14 mouse cellular contexts compared by ENCODE assay signal in the genomic region with DNA sequence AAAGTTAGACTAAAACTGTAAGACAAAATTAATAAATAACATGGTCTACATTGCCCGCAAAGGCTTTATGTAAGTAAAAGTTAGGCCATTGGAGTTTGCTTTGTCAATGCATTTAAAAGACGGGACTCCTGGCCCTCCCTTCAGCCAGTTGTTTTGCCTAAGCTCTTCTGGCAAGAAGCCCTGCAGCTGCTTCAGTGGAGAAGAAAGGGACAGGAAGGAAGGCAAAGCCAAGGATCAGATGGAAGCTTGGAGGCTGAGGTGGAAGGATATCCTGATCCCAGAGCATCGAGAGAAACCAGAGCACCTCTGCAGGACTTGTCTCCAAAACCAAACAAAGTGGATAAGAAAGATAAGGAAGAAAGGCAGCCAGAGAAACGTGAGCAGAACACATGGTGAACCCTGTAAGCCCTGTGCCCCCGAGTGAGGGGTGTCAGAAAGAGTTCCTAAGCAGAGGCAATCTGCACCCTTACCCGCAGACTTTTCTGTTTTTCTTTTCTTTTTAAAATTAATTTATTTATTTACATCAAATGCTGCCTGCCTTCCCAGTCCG.
DNase-seq lines count a peak whose midpoint lies in the region; ATAC-seq and TF ChIP-seq lines count a peak whose summit lies in the region.
"Had no signal": no experiment of that assay in that cellular context is flagged by ENCODE, and none has a peak within 500 bp of the region (broad histone marks: within the 10 kb centered on the region; RNA-seq: fewer than 3 reads in every experiment).

No protein-coding gene starts in this region.

- H3K4me2 ChIP-seq in lung, embryonic 14.5 days = no peak overlapping the region
- H3K4me2 ChIP-seq in heart, embryonic 15.5 days = no peak overlapping the region; the same call in 1 of the 2 replicates
- H3K4me2 ChIP-seq: hindbrain, embryonic 15.5 days; limb, embryonic 13.5 days; midbrain, embryonic 11.5 days had no signal

- 26% methylated on average over 7 of the region's 7 CpGs for WGBS in lung, embryonic 14.5 days
- WGBS in heart, embryonic 15.5 days = 33% methylated on average over 7 of the region's 7 CpGs

- ATAC-seq in lung, embryonic 14.5 days (ENCODE audit: insufficient read depth) = no peak
- ATAC-seq in heart, embryonic 15.5 days (replicated peaks; ENCODE audit: insufficient number of reproducible peaks, insufficient read depth, low FRiP score, low read depth) = no peak; the same call in 1 of the 2 replicates

- no peaks in the 10 kb centered on the region for H3K36me3 ChIP-seq in lung, embryonic 14.5 days (ENCODE audit: insufficient read depth)
- no peaks in the 10 kb centered on the region for H3K36me3 ChIP-seq in heart, embryonic 15.5 days
- H3K36me3 ChIP-seq: forebrain, embryonic 10.5 days; G1E; hindbrain, embryonic 15.5 days; limb, embryonic 13.5 days had no signal

- peak; percentile 77 for DNase-seq in lung, embryonic 14.5 days
- no peak for DNase-seq in lung, postnatal 4 days
- peak; percentile 48 for DNase-seq in gastrocnemius, adult 2 months
- peak; percentile 62 for DNase-seq in skeletal muscle tissue, adult 2 months (ENCODE audit: low read depth, low spot score)
- no peak for DNase-seq in urinary bladder, postnatal 10 days (ENCODE audit: low spot score)
- no peak for DNase-seq in layer of hippocampus, adult 2 months (ENCODE audit: low spot score in 2 of 2)
- DNase-seq: embryo, embryonic 11 days; layer of hippocampus, adult 9-11 months had no signal

- no peak for TF ChIP-seq CTCF in lung, embryonic 14.5 days (IDR thresholded peaks at IDR 0.05; ENCODE audit: low read depth)
- no peak for TF ChIP-seq CTCF in gastrocnemius, adult 2 months (IDR thresholded peaks at IDR 0.05)
- no peak for TF ChIP-seq CTCF in layer of hippocampus, adult 2 months (conservative IDR thresholded peaks at IDR 0.05)

- intact Hi-C loops in gastrocnemius, adult 2 months (cut with DNase I) = no loop called here

- no peak overlapping the region for H3K4me3 ChIP-seq in lung, embryonic 14.5 days (ENCODE audit: low read depth, low read length)
- H3K4me3 ChIP-seq in gastrocnemius, adult 2 months = no peak overlapping the region
- H3K4me3 ChIP-seq in heart, embryonic 15.5 days = no peak overlapping the region
- no peak overlapping the region for H3K4me3 ChIP-seq in layer of hippocampus, adult 2 months
- H3K4me3 ChIP-seq: forebrain, embryonic 10.5 days; hindbrain, embryonic 15.5 days; limb, embryonic 13.5 days had no signal

- peak overlapping the region; percentile 44 for H3K27ac ChIP-seq in lung, embryonic 14.5 days (ENCODE audit: low read depth)
- H3K27ac ChIP-seq in gastrocnemius, adult 2 months = peak overlapping the region; percentile 28; the same call in 1 of the 2 replicates
- H3K27ac ChIP-seq in heart, embryonic 15.5 days = peak overlapping the region; percentile 51
- no peak overlapping the region for H3K27ac ChIP-seq in layer of hippocampus, adult 2 months
- H3K27ac ChIP-seq: forebrain, embryonic 10.5 days; hindbrain, embryonic 15.5 days; limb, embryonic 13.5 days had no signal

- peaks cover 11% of the 10 kb centered on the region for H3K4me1 ChIP-seq in lung, embryonic 14.5 days (ENCODE audit: insufficient read depth)
- peaks cover 37% of the 10 kb centered on the region for H3K4me1 ChIP-seq in heart, embryonic 15.5 days (replicated peaks)

- no peak overlapping the region for H3K9ac ChIP-seq in lung, embryonic 14.5 days
- H3K9ac ChIP-seq in heart, embryonic 15.5 days = no peak overlapping the region
- H3K9ac ChIP-seq: hindbrain, embryonic 15.5 days; limb, embryonic 13.5 days had no signal

- H3K9me3 ChIP-seq in lung, embryonic 14.5 days (ENCODE audit: low read depth, low read length) = no peaks in the 10 kb centered on the region
- no peaks in the 10 kb centered on the region for H3K9me3 ChIP-seq in heart, embryonic 15.5 days (replicated peaks)
- H3K9me3 ChIP-seq: forebrain, embryonic 10.5 days; hindbrain, embryonic 15.5 days; limb, embryonic 13.5 days had no signal

- no peaks in the 10 kb centered on the region for H3K27me3 ChIP-seq in lung, embryonic 14.5 days (ENCODE audit: insufficient read depth, low read length)
- H3K27me3 ChIP-seq in heart, embryonic 15.5 days = no peaks in the 10 kb centered on the region
- H3K27me3 ChIP-seq: hindbrain, embryonic 15.5 days had no signal

Comparison
In these comparisons a context has a peak if more than half of its experiments do, and no peak if none do; other contexts are left out.
1. DNase-seq: peak in lung, embryonic 14.5 days (single experiment), gastrocnemius, adult 2 months (single experiment) and skeletal muscle tissue, adult 2 months (single experiment); none in lung, postnatal 4 days (0 of 2), urinary bladder, postnatal 10 days (single experiment) and layer of hippocampus, adult 2 months (0 of 2).